Mouse (Mus musculus): Measurements from ENCODE around the gene Wnt1. TPM values are rescaled to one million over a fixed set of nuclear protein-coding genes. Genes with fewer than 3 reads are reported as not detected.
A peak's percentile ranks its signal among the peaks of the same experiment; 100 is the strongest.
"Not testable (repeated sequence)": the region's sequence is repeated elsewhere in the genome, so short reads cannot be mapped to it uniquely, and the experiment has no call there.

Gene Wnt1
- polyA plus RNA-seq (2015; fragmentation: Nextera tagmentation; extraction: Ambion mirVana) = not detected in 2 replicates

DNA sequence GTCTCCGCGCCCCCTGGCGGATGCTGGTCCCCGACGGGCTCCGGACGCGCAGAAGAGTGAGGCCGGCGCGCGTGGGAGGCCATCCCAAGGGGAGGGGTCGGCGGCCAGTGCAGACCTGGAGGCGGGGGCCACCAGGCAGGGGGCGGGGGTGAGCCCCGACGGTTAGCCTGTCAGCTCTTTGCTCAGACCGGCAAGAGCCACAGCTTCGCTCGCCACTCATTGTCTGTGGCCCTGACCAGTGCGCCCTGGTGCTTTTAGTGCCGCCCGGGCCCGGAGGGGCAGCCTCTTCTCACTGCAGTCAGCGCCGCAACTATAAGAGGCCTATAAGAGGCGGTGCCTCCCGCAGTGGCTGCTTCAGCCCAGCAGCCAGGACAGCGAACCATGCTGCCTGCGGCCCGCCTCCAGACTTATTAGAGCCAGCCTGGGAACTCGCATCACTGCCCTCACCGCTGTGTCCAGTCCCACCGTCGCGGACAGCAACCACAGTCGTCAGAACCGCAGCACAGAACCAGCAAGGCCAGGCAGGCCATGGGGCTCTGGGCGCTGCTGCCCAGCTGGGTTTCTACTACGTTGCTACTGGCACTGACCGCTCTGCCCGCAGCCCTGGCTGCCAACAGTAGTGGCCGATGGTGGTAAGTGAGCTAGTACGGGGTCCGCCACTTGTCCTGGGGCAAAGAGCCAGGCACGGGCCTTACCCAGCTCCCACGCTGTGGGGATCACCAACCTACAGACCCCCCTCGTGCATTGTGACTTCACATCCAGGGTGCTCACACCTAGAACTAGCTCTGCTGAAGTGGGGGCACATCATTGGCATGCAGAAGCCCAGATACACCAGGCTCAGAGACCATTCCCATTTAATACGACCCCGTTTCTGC, at the start of gene Wnt1:
Gene Wnt1 (plus strand): TSS at position 197 of the 875 bp plus-strand sequence.
- DNase-seq = peak; percentile 67
- Histone ChIP-seq H3K4me2 (ENCODE audit: low read depth, low read length) (0 out of 2 replicates have a peak within 1 kb of the TSS, but pooled peaks have one; percentile 7), H3K36me3 (replicated peaks; ENCODE audit: insufficient read depth, low read length) (no peaks in the 10 kb centered on the region), H3K27me3 (ENCODE audit: insufficient read depth, low read length) (peaks cover 76% of the 10 kb centered on the region), H3K9me3 (ENCODE audit: low read length) (0 out of 2 replicates have a peak, but pooled peaks cover 4% of the 10 kb centered on the region), H3K27ac (ENCODE audit: low read depth) (no peak within 1 kb of the TSS), H3K4me3 (ENCODE audit: low read depth, low read length) (peak within 1 kb of the TSS; percentile 30), H3K4me1 (ENCODE audit: insufficient read depth) (peaks cover 15% of the 10 kb centered on the region), H3K9ac (replicated peaks) (no peak within 1 kb of the TSS)
- TF ChIP-seq EP300 (IDR thresholded peaks at IDR 0.05; ENCODE audit: low read depth) (no peak), CTCF (IDR thresholded peaks at IDR 0.05; ENCODE audit: low read depth) (peak; percentile 64)
- WGBS (ENCODE audit: insufficient replicate concordance) = 6% methylated on average over 51 of the region's 51 CpGs
- no peak for ATAC-seq

DNA sequence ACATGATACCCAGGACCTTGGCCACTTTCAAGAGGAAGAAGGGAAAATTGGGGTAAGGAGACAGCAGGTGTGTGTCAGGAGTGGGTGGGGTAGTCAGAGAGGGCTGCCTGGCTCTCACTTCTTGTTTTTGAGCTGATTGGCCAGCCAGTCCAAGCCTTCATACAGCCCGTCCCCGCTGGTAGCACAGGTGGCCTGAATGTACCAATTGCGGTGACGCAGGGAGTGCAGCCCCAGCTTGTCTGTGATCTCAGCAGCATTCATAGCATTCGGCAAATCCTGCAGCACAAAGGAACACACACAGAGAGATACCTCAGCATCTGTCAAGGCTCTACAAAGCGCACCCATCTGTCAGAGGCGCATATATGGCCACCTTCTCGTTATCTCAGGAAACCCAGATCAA, 49.4 kb upstream of the Wnt1 start:
- no peak overlapping the region for H3K4me3 ChIP-seq (ENCODE audit: low read depth, low read length)
- H3K9me3 ChIP-seq (ENCODE audit: low read length) = no peaks in the 10 kb centered on the region
- H3K27ac ChIP-seq (ENCODE audit: low read depth) = no peak overlapping the region
- H3K36me3 ChIP-seq (replicated peaks; ENCODE audit: insufficient read depth, low read length) = peaks cover 27% of the 10 kb centered on the region
- no peaks in the 10 kb centered on the region for H3K4me1 ChIP-seq (ENCODE audit: insufficient read depth)
- no peak overlapping the region for H3K4me2 ChIP-seq (ENCODE audit: low read depth, low read length)
- no peak overlapping the region for H3K9ac ChIP-seq (replicated peaks)
- no peak for DNase-seq
- TF ChIP-seq EP300 (IDR thresholded peaks at IDR 0.05; ENCODE audit: low read depth) (no peak), CTCF (IDR thresholded peaks at IDR 0.05; ENCODE audit: low read depth) (no peak)
- H3K27me3 ChIP-seq (ENCODE audit: insufficient read depth, low read length) = no peaks in the 10 kb centered on the region
- ATAC-seq = no peak
- WGBS (ENCODE audit: insufficient replicate concordance) = 78% methylated on average over 8 of the region's 8 CpGs

DNA sequence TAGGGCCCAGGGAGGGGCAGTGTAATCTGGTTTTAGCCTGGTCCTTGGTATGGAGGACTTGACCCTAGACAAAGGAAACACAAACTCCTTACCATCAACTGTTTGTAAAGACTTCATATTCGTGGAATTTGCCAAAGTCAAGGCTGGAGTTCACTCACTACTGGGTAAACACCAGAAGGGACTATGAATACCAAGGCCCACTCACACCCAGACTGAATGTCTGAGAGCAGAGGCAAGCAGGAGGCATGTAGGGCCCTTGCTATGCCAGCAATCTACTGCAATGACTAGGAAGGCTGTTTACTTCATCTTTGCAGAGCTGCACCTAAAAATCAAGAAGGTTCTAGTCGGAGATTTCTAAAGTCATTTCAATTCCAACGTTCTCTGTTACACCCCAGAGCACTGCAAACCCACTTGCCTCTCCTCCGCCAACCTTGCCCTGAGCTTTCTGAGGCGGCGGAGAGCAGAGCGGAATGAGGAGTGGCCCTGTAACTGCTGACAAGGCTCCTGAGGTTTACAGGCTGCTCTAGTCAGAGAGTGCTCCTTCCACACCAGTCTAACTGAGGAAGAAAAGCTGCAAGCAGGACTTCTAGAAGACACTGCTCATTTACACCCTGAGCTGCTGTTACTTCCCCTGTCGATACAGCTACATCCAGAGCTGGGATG, 46.8 kb upstream of the Wnt1 start:
- H3K9ac ChIP-seq (replicated peaks) = no peak overlapping the region
- ATAC-seq (no peak), DNase-seq (no peak)
- WGBS (ENCODE audit: insufficient replicate concordance) = 79% methylated on average over 8 of the region's 8 CpGs
- peaks cover 27% of the 10 kb centered on the region for H3K36me3 ChIP-seq (replicated peaks; ENCODE audit: insufficient read depth, low read length)
- TF ChIP-seq EP300 (IDR thresholded peaks at IDR 0.05; ENCODE audit: low read depth) = no peak
- no peak for TF ChIP-seq CTCF (IDR thresholded peaks at IDR 0.05; ENCODE audit: low read depth)
- peaks cover 7% of the 10 kb centered on the region; the same call in 1 of the 2 replicates for H3K4me1 ChIP-seq (ENCODE audit: insufficient read depth)
- no peak overlapping the region for H3K27ac ChIP-seq (ENCODE audit: low read depth)
- no peaks in the 10 kb centered on the region for H3K27me3 ChIP-seq (ENCODE audit: insufficient read depth, low read length)
- H3K9me3 ChIP-seq (ENCODE audit: low read length) = no peaks in the 10 kb centered on the region
- H3K4me3 ChIP-seq (ENCODE audit: low read depth, low read length) = no peak overlapping the region
- no peak overlapping the region for H3K4me2 ChIP-seq (ENCODE audit: low read depth, low read length)

DNA sequence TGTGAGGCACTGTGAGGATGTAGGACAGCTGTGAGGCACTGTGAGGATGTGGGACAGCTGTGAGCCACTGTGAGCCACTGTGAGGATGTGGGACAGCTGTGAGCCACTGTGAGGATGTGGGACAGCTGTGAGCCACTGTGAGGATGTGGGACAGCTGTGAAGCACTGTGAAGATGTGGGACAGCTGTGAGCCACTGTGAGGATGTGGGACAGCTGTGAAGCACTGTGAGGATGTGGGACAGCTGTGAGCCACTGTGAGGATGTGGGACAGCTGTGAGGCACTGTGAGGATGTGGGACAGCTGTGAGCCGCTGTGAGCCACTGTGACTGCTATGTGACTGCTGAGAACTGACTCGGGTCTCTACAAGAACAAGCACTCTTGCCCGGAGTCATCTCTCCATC, 45.8 kb upstream of the Wnt1 start:
- not testable (repeated sequence) for H3K27me3 ChIP-seq (ENCODE audit: insufficient read depth, low read length); H3K27ac ChIP-seq (ENCODE audit: low read depth); ATAC-seq; H3K9me3 ChIP-seq (ENCODE audit: low read length); DNase-seq; H3K4me3 ChIP-seq (ENCODE audit: low read depth, low read length); H3K4me2 ChIP-seq (ENCODE audit: low read depth, low read length); H3K9ac ChIP-seq (replicated peaks); H3K4me1 ChIP-seq (ENCODE audit: insufficient read depth)
- 90% methylated on average over 3 of the region's 3 CpGs for WGBS (ENCODE audit: insufficient replicate concordance)
- peaks cover 27% of the 10 kb centered on the region for H3K36me3 ChIP-seq (replicated peaks; ENCODE audit: insufficient read depth, low read length)

DNA sequence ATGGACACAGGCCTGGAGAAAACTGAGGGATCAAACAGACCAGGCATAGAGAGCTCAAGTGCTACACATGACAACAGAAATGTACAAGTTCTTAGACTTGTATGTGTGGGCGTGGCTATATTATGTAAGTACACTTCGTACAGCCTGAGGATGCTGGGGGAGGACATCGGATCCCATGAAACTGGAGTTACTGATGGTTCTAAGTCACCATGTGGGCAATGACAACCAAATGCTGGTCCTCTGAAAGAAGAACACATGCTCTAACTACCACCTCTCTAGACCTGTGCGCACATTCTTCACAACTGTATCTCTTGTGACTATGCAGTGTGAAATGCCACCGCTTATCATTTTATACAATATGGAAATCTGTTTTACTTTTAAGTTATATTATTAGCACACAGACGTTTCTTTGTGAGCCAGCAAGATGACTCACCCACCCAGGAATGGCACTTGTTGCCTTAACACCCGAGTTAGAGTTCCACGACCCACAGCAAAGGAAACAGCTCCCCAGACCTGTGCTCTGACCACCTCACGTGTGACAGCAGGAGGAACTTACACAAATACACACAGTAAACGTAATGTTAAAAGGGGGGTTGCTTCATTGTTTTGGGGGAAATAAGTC, 43.2 kb upstream of the Wnt1 start:
- H3K9me3 ChIP-seq (ENCODE audit: low read length) = no peaks in the 10 kb centered on the region
- WGBS (ENCODE audit: insufficient replicate concordance) = 67% methylated on average over 10 of the region's 10 CpGs
- H3K27me3 ChIP-seq (ENCODE audit: insufficient read depth, low read length) = no peaks in the 10 kb centered on the region
- ATAC-seq = no peak
- H3K4me3 ChIP-seq (ENCODE audit: low read depth, low read length) = no peak overlapping the region
- no peak overlapping the region for H3K9ac ChIP-seq (replicated peaks)
- TF ChIP-seq EP300 (IDR thresholded peaks at IDR 0.05; ENCODE audit: low read depth) (no peak), CTCF (IDR thresholded peaks at IDR 0.05; ENCODE audit: low read depth) (no peak)
- no peak overlapping the region for H3K4me2 ChIP-seq (ENCODE audit: low read depth, low read length)
- no peak for DNase-seq
- peaks cover 7% of the 10 kb centered on the region; the same call in 1 of the 2 replicates for H3K4me1 ChIP-seq (ENCODE audit: insufficient read depth)
- H3K36me3 ChIP-seq (replicated peaks; ENCODE audit: insufficient read depth, low read length) = peaks cover 5% of the 10 kb centered on the region; the same call in 1 of the 2 replicates
- no peak overlapping the region for H3K27ac ChIP-seq (ENCODE audit: low read depth)

DNA sequence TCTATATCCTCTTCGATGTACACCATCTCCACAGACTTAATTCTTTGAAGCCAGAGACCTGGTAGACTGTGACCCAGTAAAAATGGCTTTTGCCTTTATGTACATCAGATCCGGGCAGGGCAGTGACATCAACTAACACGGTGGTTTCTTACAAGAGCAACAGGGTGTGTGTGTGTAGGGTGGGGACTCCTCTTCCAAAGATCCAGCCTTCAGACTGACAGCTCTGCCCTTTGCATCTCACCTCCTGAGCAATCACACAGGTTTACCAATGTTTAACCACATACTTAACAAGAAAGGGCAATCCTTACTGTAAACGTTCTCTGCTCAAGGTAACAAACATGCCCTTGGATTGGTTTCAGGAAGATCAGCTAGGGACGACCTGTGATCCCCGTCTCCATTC, 42.4 kb upstream of the Wnt1 start:
- Histone ChIP-seq H3K27me3 (ENCODE audit: insufficient read depth, low read length) (no peaks in the 10 kb centered on the region), H3K9me3 (ENCODE audit: low read length) (no peaks in the 10 kb centered on the region), H3K27ac (ENCODE audit: low read depth) (no peak overlapping the region), H3K4me3 (ENCODE audit: low read depth, low read length) (no peak overlapping the region), H3K9ac (replicated peaks) (no peak overlapping the region), H3K4me2 (ENCODE audit: low read depth, low read length) (no peak overlapping the region), H3K36me3 (replicated peaks; ENCODE audit: insufficient read depth, low read length) (peaks cover 4% of the 10 kb centered on the region; the same call in 1 of the 2 replicates), H3K4me1 (ENCODE audit: insufficient read depth) (peaks cover 7% of the 10 kb centered on the region; the same call in 1 of the 2 replicates)
- WGBS (ENCODE audit: insufficient replicate concordance) = 57% methylated on average over 6 of the region's 6 CpGs
- no peak for TF ChIP-seq EP300 (IDR thresholded peaks at IDR 0.05; ENCODE audit: low read depth)
- no peak for TF ChIP-seq CTCF (IDR thresholded peaks at IDR 0.05; ENCODE audit: low read depth)
- no peak for ATAC-seq
- DNase-seq = no peak

All from liver, postnatal 0 days (tissue).